Mouse (Mus musculus): ENCODE data around the gene Fbxl14. TPM values are rescaled to one million over a fixed set of nuclear protein-coding genes. Genes with fewer than 3 reads are reported as not detected.

Fbxl14 gene
- polyA plus RNA-seq, 1 experiment from 2014 or later = 15.8 TPM

GRCm38 (mm10) chr6:119451981-119452499 lies 27.4 kb upstream of the Fbxl14 start:
- H3K36me3 ChIP-seq (ENCODE audit: inconsistent target) = no peaks in the 10 kb centered on the region
- no peak overlapping the region for H3K4me3 ChIP-seq (ENCODE audit: inconsistent target)
- H3K27ac ChIP-seq = no peak overlapping the region
- no peaks in the 10 kb centered on the region for H3K79me2 ChIP-seq (ENCODE audit: inconsistent target)
- 14% methylated on average over 15 of the region's 15 CpGs for WGBS (ENCODE audit: missing documents)

- WGBS (ENCODE audit: missing documents) = 81% methylated on average over 8 of the region's 8 CpGs
- Histone ChIP-seq H3K4me3 (ENCODE audit: inconsistent target) (no peak overlapping the region), H3K27ac (no peak overlapping the region), H3K79me2 (ENCODE audit: inconsistent target) (no peaks in the 10 kb centered on the region), H3K36me3 (ENCODE audit: inconsistent target) (no peaks in the 10 kb centered on the region)
These were observed 21.3 kb upstream of the Fbxl14 start for GRCm38 (mm10) chr6:119458166-119458565.

GRCm38 (mm10) chr6:119459041-119459440 lies 20.4 kb upstream of the Fbxl14 start:
- no peak overlapping the region for H3K27ac ChIP-seq
- 39% methylated on average over 4 of the region's 4 CpGs for whole genome bisulfite sequencing (ENCODE audit: missing documents)
- no peaks in the 10 kb centered on the region for H3K79me2 ChIP-seq (ENCODE audit: inconsistent target)
- H3K4me3 ChIP-seq (ENCODE audit: inconsistent target) = no peak overlapping the region
- no peaks in the 10 kb centered on the region for H3K36me3 ChIP-seq (ENCODE audit: inconsistent target)

GRCm38 (mm10) chr6:119460391-119460790 lies 19.1 kb upstream of the Fbxl14 start:
- Histone ChIP-seq H3K27ac (no peak overlapping the region), H3K36me3 (ENCODE audit: inconsistent target) (no peaks in the 10 kb centered on the region), H3K4me3 (ENCODE audit: inconsistent target) (no peak overlapping the region), H3K79me2 (ENCODE audit: inconsistent target) (no peaks in the 10 kb centered on the region)
- WGBS (ENCODE audit: missing documents) = 95% methylated on average over 5 of the region's 5 CpGs

- no peaks in the 10 kb centered on the region for H3K36me3 ChIP-seq (ENCODE audit: inconsistent target)
- no peaks in the 10 kb centered on the region for H3K79me2 ChIP-seq (ENCODE audit: inconsistent target)
- no peak overlapping the region for H3K27ac ChIP-seq
- H3K4me3 ChIP-seq (ENCODE audit: inconsistent target) = no peak overlapping the region
- WGBS (ENCODE audit: missing documents) = 92% methylated on average over 1 of the region's 1 CpGs
These were observed 13.3 kb upstream of the Fbxl14 start for GRCm38 (mm10) chr6:119466161-119466560.

GRCm38 (mm10) chr6:119466921-119467784 lies 12.3 kb upstream of the Fbxl14 start:
- no peak overlapping the region for H3K4me3 ChIP-seq (ENCODE audit: inconsistent target)
- no peaks in the 10 kb centered on the region for H3K79me2 ChIP-seq (ENCODE audit: inconsistent target)
- 74% methylated on average over 10 of the region's 10 CpGs for WGBS (ENCODE audit: missing documents)
- no peaks in the 10 kb centered on the region for H3K36me3 ChIP-seq (ENCODE audit: inconsistent target)
- no peak overlapping the region for H3K27ac ChIP-seq

GRCm38 (mm10) chr6:119467785-119468059 lies 11.7 kb upstream of the Fbxl14 start:
- Histone ChIP-seq H3K36me3 (ENCODE audit: inconsistent target) (no peaks in the 10 kb centered on the region), H3K79me2 (ENCODE audit: inconsistent target) (no peaks in the 10 kb centered on the region), H3K27ac (no peak overlapping the region), H3K4me3 (ENCODE audit: inconsistent target) (no peak overlapping the region)
- 100% methylated on average over 2 of the region's 2 CpGs for WGBS (ENCODE audit: missing documents)

- Histone ChIP-seq H3K79me2 (ENCODE audit: inconsistent target) (no peaks in the 10 kb centered on the region), H3K27ac (peak overlapping the region; percentile 32; the same call in 1 of the 2 replicates), H3K36me3 (ENCODE audit: inconsistent target) (no peaks in the 10 kb centered on the region), H3K4me3 (ENCODE audit: inconsistent target) (no peak overlapping the region)
- 59% methylated on average over 3 of the region's 3 CpGs for WGBS (ENCODE audit: missing documents)
These were observed 8.7 kb upstream of the Fbxl14 start for GRCm38 (mm10) chr6:119470777-119471176.

GRCm38 (mm10) chr6:119472135-119472534 lies 7.3 kb upstream of the Fbxl14 start:
- Histone ChIP-seq H3K36me3 (ENCODE audit: inconsistent target) (no peaks in the 10 kb centered on the region), H3K4me3 (ENCODE audit: inconsistent target) (no peak overlapping the region), H3K79me2 (ENCODE audit: inconsistent target) (no peaks in the 10 kb centered on the region), H3K27ac (no peak overlapping the region)
- WGBS (ENCODE audit: missing documents) = 45% methylated on average over 5 of the region's 5 CpGs

- 40% methylated on average over 3 of the region's 3 CpGs for WGBS (ENCODE audit: missing documents)
- H3K4me3 ChIP-seq (ENCODE audit: inconsistent target) = no peak overlapping the region
- H3K36me3 ChIP-seq (ENCODE audit: inconsistent target) = no peaks in the 10 kb centered on the region
- H3K27ac ChIP-seq = peak overlapping the region; percentile 30
- no peaks in the 10 kb centered on the region for H3K79me2 ChIP-seq (ENCODE audit: inconsistent target)
These were observed 6.8 kb upstream of the Fbxl14 start for GRCm38 (mm10) chr6:119472705-119473104.

GRCm38 (mm10) chr6:119473446-119473845 lies 6.0 kb upstream of the Fbxl14 start:
- no peak overlapping the region for H3K4me3 ChIP-seq (ENCODE audit: inconsistent target)
- no peaks in the 10 kb centered on the region for H3K36me3 ChIP-seq (ENCODE audit: inconsistent target)
- no peak overlapping the region for H3K27ac ChIP-seq
- 46% methylated on average over 7 of the region's 7 CpGs for WGBS (ENCODE audit: missing documents)
- no peaks in the 10 kb centered on the region for H3K79me2 ChIP-seq (ENCODE audit: inconsistent target)

- 35% methylated on average over 4 of the region's 4 CpGs for WGBS (ENCODE audit: missing documents)
- Histone ChIP-seq H3K36me3 (ENCODE audit: inconsistent target) (no peaks in the 10 kb centered on the region), H3K27ac (no peak overlapping the region), H3K4me3 (ENCODE audit: inconsistent target) (no peak overlapping the region), H3K79me2 (ENCODE audit: inconsistent target) (no peaks in the 10 kb centered on the region)
These were observed 5.5 kb upstream of the Fbxl14 start for GRCm38 (mm10) chr6:119473992-119474391.

GRCm38 (mm10) chr6:119475988-119476387 lies 3.5 kb upstream of the Fbxl14 start:
- H3K79me2 ChIP-seq (ENCODE audit: inconsistent target) = peaks cover 11% of the 10 kb centered on the region
- no peaks in the 10 kb centered on the region for H3K36me3 ChIP-seq (ENCODE audit: inconsistent target)
- 64% methylated on average over 5 of the region's 6 CpGs for WGBS (ENCODE audit: missing documents)
- no peak overlapping the region for H3K4me3 ChIP-seq (ENCODE audit: inconsistent target)
- H3K27ac ChIP-seq = no peak overlapping the region

- no peak overlapping the region for H3K27ac ChIP-seq
- 80% methylated on average over 13 of the region's 13 CpGs for WGBS (ENCODE audit: missing documents)
- H3K4me3 ChIP-seq (ENCODE audit: inconsistent target) = no peak overlapping the region
- H3K79me2 ChIP-seq (ENCODE audit: inconsistent target) = peaks cover 29% of the 10 kb centered on the region
- H3K36me3 ChIP-seq (ENCODE audit: inconsistent target) = no peaks in the 10 kb centered on the region
These were observed 1.7 kb upstream of the Fbxl14 start for GRCm38 (mm10) chr6:119477686-119478310.
